Mouse (Mus musculus) urinary bladder, postnatal 0 days (tissue): Measurements from ENCODE around the gene Rnf185. TPM values are rescaled to one million over a fixed set of nuclear protein-coding genes. Genes with fewer than 3 reads are reported as not detected.

Source experiments
- polyA plus RNA-seq: library from polyadenylated mRNA; unstranded; fragments of >200 nt; fragmentation: Nextera tagmentation; extraction: Ambion mirVana; gene quantifications from 2 replicates; pipeline ENCODE4 v1.2.1, GENCODE M21; 2015

Gene Rnf185
- 19.6 and 20.3 TPM in 2 replicates for polyA plus RNA-seq

DNA sequence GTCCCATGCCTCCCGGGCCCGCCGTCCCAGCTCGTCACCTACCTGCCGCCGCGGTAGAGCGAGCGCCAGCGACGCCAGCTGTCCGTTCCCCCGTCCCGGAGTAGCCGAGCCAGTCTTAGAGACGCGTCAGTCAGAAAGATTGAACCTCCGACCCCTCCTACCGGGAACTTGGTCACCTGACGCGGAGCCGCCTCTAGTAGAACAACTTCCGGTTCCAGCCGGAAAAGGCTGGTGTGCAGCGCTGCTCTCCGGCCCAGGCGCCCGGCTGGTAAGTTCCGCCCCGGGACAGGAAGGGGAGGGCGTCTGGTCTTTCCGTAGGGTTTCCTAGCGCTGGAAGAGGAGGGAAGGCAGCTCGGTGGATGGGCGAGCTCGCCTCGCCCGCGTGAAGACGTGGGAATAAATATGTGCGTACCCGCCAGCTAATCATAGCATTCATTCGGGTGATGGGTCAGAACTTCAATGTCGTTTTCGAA is at the start of gene Rnf185:
Gene Rnf185, minus strand, starts transcription at position 197 of the 473 bp plus-strand sequence.

GRCm38 (mm10) chr11:3487952-3488570 is 35.9 kb upstream of the Rnf185 start, which contains the start of gene Pla2g3:
Gene Pla2g3 (plus strand): TSS chr11:3488284.

GRCm38 (mm10) chr11:3408997-3409732 is 43.0 kb downstream of the Rnf185 start, which contains the start of gene Limk2:
Gene Limk2 (minus strand): TSS chr11:3409189.

Other genes with a start within 250 kb of the Rnf185 start
- gene Eif4enif1, start 250.0 kb downstream of the Rnf185 start, polyA plus RNA-seq = 20.0 and 21.0 TPM in 2 replicates
- 123 and 126 TPM in 2 replicates for gene Drg1, start 185.9 kb downstream of the Rnf185 start, polyA plus RNA-seq
- 13.8 and 14.6 TPM in 2 replicates for gene Patz1, start 163.5 kb downstream of the Rnf185 start, polyA plus RNA-seq
- 11.1 and 12.5 TPM in 2 replicates for gene Pik3ip1, start 122.0 kb downstream of the Rnf185 start, polyA plus RNA-seq
- 54.3 and 56.4 TPM in 2 replicates for gene Limk2, start 43.2 kb downstream of the Rnf185 start, polyA plus RNA-seq
- gene Pla2g3, start 35.9 kb upstream of the Rnf185 start, polyA plus RNA-seq = 0.19 and 0.30 TPM in 2 replicates
- gene Inpp5j, start 52.5 kb upstream of the Rnf185 start, polyA plus RNA-seq = 0.27 and 0.28 TPM in 2 replicates
- 440 and 451 TPM in 2 replicates for gene Selenom, start 62.3 kb upstream of the Rnf185 start, polyA plus RNA-seq
- gene Smtn, start 88.2 kb upstream of the Rnf185 start, polyA plus RNA-seq = 936 and 955 TPM in 2 replicates
- 9.0 and 10.8 TPM in 2 replicates for gene Morc2a, start 196.8 kb upstream of the Rnf185 start, polyA plus RNA-seq